Mouse (Mus musculus) megakaryocyte progenitor cell, adult 5-6 weeks (primary cell): ENCODE measurements around the gene Plekhh3. TPM values are rescaled to one million over a fixed set of nuclear protein-coding genes. Genes with fewer than 3 reads are reported as not detected.

Experiments
- ATAC-seq: replicated peaks from 2 replicates; pipeline ENCODE4 v1.8.0; 2016; ENCODE audit warnings: mild to moderate bottlenecking, moderate TSS enrichment, inconsistent platforms; ENCODE audit not compliant: poor library complexity
- total RNA-seq, 2 experiments: library from RNA; stranded (forward) in 1 of 2; stranded (reverse) in 1 of 2; fragments of 157-497, 149-512 nt in 1 of 2; fragments of 200-1000 nt in 1 of 2; gene quantifications; 2 replicates each; pipeline versions ENCODE4 v1.2.3 to v1.2.4; 2015 to 2017

Gene Plekhh3
- total RNA-seq, 2 experiments from 2014 or later, result 1.0 TPM; not detected in 1

DNA sequence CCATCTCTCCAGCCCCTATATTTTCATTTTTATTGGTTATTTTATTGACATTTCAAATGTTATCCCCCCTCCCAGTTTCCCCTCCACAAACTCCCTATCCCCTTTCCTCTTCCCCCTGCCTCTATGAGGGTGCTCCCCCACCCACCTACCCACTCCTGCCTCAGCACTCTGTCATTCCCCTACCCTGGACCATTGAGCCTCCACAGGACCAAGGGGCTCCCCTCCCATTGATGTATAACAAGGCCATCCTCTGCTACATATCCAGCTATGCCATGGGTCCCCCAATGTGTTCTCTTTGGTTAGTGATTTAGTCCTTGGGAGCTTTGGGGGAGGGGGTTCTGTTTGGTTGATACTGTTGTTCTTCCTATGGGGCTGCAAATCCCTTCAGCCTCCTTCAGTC, 16.5 kb downstream of the Plekhh3 start:
- ATAC-seq, result no peak

DNA sequence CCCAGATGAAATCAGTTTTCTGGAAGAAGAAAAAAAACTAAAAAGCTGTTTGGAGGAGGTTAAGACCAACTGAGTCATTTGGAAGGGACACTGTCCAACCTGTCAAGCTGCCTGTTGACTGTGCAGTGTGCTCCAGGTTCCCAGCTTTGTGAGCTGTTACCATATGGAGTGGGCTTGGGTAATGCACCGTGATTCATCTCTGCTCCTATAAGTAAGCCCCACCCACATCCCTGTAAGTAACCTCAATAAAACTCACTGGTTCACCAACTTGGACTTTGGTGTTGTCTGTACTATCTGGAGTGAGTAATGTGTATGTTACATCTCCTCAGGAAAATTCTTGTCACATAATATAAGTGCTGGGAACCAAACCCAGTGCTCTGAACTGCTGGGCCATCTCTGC, 18.3 kb downstream of the Plekhh3 start:
- no peak for ATAC-seq

DNA sequence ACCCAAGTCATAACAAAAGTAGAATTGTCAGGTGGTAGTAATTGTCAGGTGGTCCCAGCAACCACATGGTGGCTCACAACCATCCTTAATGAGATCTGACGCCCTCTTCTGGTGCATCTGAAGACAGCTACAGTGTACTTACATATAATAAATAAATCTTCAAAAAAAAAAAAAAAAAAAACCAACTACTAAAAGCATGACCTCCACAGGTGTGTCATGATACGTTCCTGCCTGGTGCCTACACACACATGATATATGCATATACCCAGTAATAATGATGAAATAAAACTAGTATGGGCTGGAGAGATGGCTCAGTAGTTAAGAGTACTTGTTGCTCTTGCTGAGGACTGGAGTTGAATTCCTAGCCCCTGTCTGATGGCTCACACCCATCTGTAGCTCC, 20.1 kb downstream of the Plekhh3 start:
- ATAC-seq, result no peak

DNA sequence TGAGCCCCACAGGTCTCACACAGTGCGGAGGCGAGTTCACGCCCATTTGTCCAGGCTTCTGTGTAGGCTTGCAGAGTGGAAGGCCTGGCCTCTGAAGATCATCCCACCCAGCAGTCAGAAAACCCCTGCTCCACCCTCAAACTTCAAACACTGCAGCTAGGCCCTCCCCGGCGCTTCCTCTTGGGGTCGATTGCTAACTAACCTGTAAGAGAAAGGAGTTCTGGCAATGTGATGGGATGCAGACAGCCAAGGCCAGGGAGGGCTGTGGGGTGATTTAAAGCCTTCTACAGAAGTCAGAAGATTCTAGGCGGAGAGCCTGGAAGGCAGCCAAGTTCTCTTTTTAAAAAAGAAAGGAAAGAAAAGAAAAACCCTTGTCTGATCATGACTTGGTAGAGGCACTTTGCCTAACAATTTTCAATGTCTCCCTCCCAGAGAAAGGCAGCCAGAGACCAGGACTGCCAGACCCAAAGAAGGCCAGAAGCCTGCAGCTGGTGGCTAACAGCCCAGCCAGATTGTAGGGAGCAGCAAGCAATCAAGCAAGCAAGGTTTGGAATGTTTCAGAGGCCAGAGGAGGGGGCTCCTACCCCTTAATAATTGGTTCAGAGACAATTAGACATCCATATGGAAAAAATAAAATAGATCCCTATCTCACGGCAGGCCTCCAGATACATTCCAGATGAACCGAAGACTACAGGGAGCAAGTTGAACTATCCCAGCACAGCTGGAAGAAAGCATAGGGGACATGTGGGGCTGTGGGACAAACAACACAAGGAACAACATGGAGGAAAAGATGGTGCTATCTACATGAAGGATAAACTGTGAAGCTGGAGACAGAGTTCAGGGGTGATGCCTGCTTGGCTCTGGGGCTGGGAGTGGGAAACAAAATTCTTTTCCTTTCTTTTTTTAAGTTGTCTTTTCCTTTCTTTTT, 21.7 kb downstream of the Plekhh3 start:
- no peak; the same call in 1 of the 2 replicates for ATAC-seq

DNA sequence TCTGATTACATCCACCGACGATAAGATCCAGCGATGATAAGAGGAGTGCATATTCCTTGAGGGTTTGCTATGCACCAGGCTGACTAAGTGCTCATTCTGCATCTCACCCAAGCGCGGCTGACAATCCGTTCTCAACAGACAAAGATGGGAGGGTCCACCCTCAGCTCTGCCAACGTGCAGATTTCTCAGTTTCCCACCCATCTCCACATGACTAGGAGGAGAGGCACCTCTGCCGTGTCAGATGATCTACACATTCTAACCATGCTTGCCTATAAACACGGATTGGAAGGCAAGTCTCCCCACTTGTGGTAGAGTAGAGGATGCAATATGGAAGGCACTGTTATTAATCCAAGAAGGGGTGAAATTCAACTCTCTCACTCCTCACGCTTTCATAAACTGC, 22.4 kb downstream of the Plekhh3 start:
- ATAC-seq, result no peak

DNA sequence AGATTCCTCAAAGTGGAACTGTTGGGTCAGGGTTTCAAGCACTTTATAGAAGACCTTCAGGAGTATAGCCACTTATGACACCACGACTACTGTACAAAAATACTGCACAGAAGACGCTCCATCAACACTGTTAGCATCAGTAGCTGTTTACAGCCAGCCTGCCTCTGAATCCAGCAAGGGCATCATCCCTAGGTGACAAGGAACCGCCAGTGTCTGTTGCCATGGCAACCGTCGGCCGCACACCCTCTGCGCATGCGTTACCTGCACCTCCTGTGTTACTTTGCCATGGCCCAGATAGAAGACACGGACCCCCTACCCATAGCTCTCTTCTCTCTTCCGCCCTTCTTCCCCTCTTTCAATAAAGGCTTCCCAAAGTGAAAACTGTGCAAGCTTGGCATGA, 24.8 kb downstream of the Plekhh3 start:
- ATAC-seq, result no peak

DNA sequence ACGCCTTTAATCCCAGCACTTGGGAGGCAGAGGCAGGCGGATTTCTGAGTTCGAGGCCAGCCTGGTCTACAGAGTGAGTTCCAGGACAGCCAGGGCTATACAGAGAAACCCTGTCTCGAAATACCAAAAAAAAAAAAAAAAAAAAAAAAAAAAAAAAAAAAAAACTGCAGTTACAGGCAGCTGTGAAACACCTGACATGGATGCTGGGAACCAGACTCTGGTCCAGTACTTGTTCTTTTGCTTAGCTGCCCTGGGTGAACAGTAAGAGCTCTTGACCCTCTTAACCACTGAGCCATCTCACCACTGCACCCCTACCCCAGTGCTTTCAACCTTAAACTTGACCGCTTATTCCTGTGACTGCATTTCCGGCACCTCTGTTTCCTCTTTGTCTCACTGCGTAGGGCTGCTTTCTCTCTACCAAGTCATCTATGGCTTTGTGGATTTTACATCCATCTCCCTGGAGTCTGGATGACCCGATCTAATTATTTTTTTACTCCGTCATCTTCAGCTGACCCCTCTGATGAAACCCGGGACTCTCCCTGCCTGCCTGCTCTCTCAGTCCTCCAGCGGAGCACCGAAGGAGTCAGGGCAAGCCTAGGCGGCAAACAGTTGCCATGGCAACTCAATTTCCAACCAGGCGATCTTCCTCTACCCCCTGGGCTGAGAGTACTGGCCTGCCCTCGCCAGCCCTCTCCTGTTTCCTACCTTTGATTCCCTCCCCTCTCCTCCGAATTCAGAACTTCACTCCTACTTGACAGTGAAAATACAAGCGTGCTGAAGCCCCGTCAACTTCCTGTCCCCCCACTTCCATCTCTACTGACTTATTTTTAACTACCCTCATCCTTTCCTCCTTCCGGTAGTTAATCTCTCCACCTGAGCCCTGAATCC, 27.6 kb downstream of the Plekhh3 start:
- ATAC-seq, result peak; percentile 63

DNA sequence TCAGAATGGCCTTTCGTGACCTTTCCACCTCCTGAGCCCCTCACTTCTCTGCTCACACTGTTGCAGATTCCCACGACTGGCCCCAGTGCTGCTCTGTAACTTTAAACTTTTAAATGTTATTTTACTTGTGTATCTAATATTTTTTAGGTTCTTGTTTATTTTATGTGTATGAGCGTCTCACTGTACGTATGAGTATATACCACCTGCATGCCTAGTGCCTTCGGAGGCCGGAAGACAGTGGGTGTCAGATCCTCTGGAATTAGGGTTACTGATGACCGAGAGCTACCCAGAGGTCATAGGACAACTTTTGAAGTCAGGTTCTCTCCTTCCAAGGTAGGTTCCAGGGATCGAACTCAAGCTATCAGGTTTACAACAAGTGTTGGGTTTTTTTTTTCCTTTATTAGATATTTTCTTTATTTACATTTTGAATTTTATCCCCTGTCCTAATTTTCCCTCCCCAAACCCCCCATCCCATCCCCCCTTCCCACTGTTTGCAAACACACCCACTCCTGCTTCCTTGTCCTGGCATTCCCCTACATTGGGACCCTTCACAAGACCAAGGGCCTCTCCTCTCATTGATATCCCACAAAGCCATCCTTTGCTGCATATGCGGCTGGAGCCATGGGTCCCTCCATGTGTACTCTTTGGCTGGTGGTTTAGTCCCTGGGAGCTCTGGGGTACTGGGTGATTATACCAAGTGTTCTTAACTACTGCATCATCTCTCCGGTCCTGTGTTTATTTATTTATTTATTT, 28.8 kb downstream of the Plekhh3 start:
- no peak for ATAC-seq

DNA sequence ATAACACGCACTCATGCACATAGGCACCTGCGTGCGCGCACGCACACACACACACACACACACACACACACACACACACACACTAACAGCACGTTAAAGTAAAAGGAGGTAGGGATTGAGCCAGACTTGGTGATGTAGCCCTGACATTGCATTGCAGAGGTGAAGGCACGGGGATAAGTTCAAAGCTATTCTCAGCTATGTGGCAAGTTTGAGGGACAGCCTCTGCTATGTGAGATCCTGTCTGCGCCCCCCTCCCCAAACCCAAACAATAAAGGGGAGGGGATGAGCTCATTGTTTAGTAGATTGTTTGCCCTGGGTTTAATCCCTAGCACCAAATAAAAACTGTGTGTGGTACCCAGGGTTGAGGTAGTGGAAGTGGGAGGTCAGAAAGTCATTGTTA, 30.1 kb downstream of the Plekhh3 start:
- no peak for ATAC-seq

DNA sequence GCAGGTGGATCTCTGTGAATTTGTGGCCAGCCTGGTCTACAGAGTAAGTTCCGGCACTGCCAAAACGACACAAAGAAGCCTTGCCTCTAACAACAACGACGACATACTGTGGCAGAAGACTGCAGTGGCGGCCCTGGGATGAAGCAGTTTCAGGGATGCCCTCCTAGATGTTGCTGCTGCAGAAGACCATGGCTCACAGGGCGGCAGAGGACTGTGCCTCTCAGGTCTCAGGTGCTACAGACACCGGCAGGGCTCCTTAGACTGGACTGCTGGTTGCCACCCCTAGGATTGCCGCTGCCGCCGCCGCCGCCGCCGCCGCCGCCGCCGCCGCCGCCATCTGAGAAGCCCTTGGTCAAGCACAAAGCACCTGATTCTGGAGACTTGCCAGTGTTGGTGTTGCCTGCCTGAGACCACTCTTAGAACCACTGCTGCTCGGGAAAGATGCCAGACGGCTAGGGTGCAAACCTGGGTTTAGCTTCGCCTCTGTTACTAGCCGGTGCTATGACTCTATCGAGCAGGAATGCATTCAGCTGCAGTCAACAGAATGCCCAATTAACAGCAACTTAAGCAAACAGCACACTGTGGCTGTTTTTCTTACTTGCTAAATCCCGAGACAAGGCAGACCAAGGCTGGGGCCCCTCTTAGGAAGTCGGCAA, 30.9 kb downstream of the Plekhh3 start:
- no peak for ATAC-seq

DNA sequence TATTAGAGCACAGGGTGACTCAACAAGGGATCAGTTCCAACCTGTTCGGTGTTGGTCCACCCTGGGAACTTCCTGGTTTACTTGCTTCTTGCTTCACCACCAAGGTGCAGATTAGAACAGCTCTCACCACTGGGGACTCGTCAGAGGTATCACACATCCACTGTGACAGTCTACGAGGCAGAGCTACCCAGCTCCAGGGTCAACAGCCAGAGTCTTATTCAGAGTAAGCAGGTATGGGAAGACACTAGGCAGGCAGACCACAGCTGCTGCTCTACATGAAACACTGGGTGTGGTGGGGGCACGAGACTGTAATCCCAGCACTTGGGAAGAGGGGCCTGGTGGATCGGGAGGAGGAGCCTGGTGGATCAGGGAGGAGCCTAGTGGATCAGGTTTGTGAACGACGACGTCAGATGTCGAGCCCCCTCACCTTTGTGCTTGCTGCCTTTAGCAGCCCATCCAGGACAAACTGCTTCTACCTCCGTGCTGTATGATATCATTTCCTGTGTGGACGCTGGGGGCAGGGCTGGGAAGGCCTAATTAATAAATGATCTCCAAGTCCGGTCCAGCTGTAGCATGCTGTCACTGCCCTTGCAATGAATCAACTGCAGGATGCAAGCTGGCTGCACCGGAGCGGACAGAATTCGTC, 32.5 kb downstream of the Plekhh3 start:
- peak; percentile 14; the same call in 1 of the 2 replicates for ATAC-seq

DNA sequence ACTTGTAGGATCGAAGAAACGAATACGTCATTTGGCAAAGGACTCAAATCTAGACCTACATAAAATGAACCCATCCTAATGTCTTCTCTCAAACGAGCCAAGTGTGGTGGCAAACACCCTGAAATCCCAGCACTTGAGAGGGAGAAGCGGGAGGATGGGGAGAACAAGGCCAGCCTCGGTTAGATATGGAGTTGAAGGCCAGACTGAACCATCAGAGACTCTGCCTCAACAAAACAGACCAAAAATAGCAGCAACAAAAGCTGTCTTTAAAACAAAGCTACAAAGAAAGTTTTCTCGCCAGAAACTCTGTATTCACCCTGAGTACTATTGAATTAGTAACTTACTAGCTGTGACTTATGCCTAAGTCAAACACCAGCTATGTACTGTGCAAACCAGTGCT, 34.2 kb downstream of the Plekhh3 start:
- no peak for ATAC-seq

DNA sequence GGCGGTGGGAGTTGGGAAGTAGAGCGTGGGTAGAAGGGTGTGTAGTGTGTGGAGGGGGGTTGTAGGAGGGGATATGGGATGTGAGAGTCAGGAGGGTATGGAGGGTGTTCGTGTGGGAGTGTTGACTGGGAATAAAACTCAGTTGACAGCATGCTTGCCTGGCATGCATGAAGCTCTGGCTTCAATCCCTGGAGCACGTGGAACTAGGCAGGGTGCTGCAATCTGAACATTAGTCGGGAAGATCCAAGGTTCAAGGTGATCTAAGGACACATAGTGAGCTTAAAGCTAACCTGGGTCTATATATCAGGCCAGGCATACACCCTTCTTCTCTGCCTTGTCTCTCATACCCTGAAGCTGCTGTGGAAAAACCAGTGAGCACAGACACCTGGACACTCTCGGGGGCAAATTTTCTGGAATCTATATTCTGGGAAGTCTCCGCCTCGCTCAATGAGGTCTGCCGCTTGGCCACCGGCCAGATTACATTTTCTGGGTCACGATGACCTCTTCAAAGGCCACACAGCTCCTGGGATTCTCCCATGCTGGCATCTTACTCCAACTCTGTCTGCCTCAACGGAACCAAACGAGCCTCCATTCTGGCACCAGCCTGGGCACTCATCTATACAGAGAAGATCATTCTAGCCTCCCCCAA, 36.8 kb downstream of the Plekhh3 start:
- no peak for ATAC-seq

DNA sequence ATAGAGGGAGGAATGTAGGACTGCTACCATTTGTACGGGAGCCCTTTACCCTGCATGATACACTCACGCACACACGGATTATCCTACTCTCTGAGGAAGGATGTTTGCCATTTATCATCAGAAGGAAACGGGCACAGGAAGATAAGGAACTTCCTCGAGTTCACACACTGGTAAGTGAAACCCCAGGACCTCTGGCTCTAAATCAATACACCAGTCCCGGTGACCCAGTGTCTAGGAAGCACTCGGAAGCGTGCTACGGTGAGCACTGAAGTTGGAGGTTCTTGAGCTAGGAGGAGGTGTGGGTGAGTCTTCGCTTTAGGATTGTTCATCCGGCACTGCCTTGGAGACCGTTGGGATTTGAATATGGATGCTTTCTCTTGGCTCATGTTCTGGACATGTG, 38.1 kb downstream of the Plekhh3 start:
- ATAC-seq, result no peak

DNA sequence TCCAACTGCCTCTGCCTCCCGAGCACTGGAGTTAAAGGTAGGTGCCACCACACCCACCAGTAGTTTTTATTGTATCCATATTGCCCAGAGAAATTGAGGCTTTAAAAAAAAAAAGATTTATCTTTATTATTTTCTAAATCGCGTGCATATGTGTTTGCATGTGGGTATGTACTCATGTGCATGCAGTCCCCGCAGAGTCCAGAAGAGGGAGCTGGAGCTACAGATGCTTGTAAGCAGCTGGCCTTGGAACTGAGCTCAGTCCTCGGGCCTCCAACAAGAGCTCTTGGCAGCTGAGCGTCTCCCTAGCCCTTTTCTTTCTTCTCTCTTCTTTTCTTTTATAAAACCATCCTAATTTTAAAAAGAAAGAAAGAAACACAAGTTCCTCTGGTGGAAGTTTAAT, 39.5 kb downstream of the Plekhh3 start:
- 0 out of 2 replicates have a peak, but pooled peaks have one; percentile 44 for ATAC-seq

DNA sequence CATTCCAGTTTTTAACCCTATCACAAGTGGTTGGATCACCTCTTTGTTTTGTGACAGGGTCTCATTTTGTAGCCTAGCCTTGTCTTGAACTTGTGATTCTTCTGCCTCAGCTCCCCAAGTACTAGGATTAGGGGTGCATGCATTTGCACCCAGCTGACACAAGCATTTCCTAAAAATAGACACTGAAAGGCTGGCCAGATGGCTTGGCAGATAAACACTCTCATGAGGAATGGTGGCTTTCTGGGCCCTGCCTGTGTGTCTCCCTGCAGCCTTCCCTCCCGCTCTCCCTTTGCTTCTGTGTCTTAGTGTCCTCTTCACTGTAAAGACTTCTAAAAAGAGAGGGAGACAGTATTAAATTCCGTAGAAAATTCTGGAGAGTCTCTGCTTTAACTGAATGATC, 40.0 kb downstream of the Plekhh3 start:
- peak; percentile 60 for ATAC-seq

DNA sequence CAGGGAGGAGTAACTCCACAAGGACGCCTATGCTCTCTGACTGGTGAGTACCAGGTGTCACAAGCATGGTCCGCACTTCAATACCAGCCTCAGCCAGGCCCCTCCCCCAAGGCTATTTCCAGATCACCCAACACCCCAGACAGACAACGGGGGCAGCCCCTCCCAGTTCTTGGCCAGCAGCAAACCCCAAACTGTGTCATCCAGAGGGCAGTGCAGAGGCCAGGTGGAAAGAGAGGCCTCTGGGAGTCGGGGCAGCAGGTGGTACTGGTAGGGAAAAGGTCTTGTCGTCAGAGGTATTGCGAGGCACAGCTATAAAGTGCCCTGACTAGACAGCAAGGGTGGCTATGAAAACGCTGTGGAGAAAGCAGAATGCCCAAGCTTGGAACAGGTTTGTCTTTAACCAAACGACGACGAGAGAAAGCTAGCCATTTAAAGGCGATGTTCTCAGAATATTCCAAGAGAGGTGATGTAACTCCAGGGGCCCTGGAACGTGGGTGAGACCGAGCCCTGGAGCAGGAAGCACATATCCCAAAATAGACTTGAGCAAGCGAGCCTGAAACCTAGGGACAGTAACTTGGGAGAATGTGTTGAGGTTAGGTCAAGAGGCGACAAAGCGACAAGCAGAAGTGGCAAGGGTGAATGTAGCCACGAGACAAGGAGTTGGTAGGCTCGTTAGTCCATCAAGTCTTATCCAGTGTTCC, 40.9 kb downstream of the Plekhh3 start:
- ATAC-seq, result no peak

DNA sequence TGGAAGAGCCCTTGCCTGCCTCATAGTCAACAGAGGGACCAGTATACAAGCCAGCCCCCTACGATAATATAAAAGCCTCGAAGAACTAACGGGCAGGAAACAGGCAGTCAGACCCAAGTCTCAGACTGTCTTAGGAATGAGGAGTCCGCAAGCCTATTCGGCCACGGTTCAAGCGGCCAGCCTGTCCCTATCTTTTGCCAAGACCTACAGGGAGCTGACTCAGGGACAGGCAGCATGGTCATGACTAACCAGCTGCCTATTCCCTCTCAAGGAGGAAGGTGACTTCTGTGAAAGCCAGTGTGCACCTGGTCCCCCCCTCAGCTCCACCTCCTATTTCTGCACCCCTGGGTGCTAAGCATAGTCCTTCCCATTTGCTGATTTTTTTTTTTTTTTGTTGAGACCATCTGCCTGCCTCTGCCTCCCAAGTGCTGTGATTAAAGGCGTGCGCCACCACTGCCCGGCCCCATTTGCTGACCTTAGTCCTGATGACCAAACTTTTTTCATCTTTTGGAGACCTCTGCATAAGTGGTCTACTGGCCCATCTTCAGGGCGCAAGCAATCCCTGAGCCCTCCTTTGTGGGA, 42.1 kb downstream of the Plekhh3 start:
- ATAC-seq, result no peak

DNA sequence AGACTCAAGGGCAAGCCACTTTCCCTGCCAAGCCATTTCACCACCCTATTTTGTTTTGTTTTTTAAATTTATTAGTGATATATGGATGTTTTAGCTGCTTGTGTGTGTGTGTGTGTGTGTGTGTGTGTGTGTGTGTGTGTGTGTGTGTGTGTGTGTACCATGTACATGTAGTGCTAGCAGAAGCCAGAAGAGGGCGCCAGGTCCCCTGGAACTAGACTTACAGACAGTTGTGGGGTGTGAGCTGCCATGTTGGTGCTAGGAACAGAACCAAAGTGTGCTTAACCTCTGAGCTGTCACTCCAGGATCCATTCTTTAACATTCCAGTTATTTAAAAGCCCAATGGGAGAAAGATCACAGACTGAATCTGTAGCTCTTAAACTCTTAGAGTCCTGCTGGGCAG, 44.1 kb downstream of the Plekhh3 start:
- no peak for ATAC-seq
